Mouse (Mus musculus): Measurements from ENCODE around the gene Krt1. TPM values are rescaled to one million over a fixed set of nuclear protein-coding genes. Genes with fewer than 3 reads are reported as not detected.

The Krt1 gene
- total RNA-seq, 2 experiments from 2014 or later = not detected

DNA sequence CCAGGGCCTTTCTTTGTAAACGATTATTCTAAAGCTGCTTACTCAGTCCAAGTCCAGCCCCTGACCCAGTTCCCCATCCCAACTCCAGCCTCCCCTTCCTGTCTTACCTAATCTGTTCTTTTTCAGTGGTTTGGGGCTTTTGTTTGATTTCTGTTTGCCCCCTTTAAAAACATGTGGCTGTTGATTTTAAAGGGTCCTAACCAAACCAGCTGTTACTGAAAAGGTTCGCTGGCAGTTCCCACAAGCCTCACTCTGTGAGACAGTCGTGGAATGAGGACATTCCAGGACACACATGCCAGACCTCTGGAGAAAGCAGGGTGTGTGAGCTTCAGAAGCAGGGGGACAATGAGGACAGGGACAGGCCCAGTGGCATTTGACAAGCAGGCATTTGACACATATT, 28.8 kb downstream of the Krt1 start:
- no peak for ATAC-seq (ENCODE audit: poor library complexity, severe bottlenecking)

DNA sequence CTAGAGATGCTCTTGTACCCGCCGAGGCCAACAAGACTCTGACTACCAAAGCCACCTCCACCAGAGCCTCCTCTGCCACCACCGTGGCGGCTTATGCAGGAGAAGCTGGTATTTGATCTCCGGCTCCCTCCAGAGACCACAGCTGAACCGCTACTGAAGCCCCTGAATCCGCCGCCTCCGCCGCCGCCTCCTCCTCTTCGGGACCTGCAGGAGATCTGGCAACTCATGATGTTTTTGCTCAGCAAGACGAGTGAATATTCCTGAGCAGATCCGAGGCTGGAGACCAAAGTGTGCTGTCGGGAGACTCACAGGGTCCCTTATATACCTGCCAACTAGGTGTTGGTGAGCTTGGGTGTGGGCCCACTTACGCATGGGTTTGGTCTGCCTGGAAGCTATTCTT, 32.7 kb downstream of the Krt1 start, which contains the start of gene Krt2:
Krt2 (minus strand) TSS at position 295 of the 400 bp plus-strand sequence.
- ATAC-seq (ENCODE audit: poor library complexity, severe bottlenecking) = no peak

DNA sequence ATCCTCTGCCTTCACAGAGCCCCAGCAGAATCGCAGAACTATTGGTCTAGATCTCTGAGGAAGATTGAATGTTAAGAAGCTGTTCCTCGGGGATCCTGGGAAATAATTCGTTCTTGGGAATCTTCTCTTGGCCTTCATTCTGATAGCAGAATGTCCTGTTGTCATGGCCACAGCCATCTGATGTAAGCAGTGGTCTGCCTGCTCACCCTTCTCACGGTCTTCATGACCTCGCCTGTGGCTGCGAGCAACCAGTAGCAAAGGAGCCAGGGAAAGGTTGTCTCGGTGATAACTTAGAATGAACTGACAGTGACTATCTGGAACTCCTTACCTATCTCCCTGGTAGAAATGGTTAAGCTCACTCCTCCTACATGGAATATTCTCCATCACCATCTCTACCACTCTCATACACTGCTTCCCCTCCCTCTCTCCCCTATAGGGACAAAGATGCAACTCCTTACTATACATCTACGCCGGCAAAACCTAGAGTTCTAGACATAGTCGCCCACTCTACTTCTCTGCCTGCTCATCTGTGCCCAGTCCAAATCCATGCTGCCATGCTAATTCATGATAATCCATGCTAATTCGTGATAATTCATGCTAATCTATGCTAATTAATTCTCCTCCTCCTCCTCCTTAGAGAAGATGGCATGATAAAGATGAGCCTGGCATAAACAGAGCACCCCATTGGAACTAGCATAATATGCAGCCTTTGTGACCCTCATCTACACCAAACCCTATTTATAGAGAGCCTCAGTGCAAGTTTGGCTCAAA, 47.4 kb downstream of the Krt1 start:
- no peak for ATAC-seq (ENCODE audit: poor library complexity, severe bottlenecking)

DNA sequence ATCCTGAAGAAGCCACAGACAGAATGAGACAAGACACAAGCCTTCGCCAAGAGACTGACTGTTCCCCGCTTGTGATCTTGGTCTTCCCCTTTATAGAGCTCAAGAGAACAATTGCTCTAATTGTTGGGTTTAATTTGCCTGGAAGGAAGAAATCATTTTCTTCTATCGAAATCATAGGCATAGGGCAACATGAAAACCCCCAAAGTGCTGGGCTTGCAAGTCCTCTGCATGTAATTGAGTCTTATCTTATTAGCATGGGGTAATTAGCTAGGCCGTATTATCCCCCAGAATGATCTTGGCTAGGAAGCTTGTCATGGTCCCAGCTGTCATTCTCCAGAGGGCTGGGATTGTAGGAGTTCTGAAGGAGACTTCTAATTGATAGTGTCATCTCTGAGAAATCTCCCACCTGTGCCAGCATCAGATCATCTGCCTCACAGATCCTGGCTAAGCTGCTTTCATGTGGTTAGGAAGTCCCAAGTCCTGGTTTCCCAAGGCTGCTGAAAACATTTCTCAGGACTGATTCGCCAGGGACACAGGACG, 48.2 kb downstream of the Krt1 start, which contains the start of gene Krt73:
Krt73 (minus strand) TSS at position 51 of the 540 bp plus-strand sequence.
- ATAC-seq (ENCODE audit: poor library complexity, severe bottlenecking) = no peak

Other genes starting within 250 kb of the Krt1 start
- gene Gm5414, start 222.6 kb downstream of the Krt1 start, total RNA-seq (2015) = not detected in 2 replicates
- gene Gm5414, start 222.6 kb downstream of the Krt1 start, total RNA-seq (2017) = not detected in 2 replicates
- gene Gm5478, start 203.4 kb downstream of the Krt1 start, total RNA-seq (2015) = not detected in 2 replicates
- gene Gm5478, start 203.4 kb downstream of the Krt1 start, total RNA-seq (2017) = not detected in 2 replicates
- gene Krt6b, start 170.5 kb downstream of the Krt1 start, total RNA-seq (2015) = not detected in 2 replicates
- gene Krt6b, start 170.5 kb downstream of the Krt1 start, total RNA-seq (2017) = not detected in 2 replicates
- gene Krt6a, start 156.5 kb downstream of the Krt1 start, total RNA-seq (2015) = not detected in 2 replicates
- not detected in 2 replicates for gene Krt6a, start 156.5 kb downstream of the Krt1 start, total RNA-seq (2017)
- gene Krt5, start 137.9 kb downstream of the Krt1 start, total RNA-seq (2015) = not detected in 2 replicates
- gene Krt5, start 137.9 kb downstream of the Krt1 start, total RNA-seq (2017) = not detected in 2 replicates
- gene Krt71, start 107.7 kb downstream of the Krt1 start, total RNA-seq (2015) = not detected in 2 replicates
- not detected in 2 replicates for gene Krt71, start 107.7 kb downstream of the Krt1 start, total RNA-seq (2017)
- gene Krt72, start 64.3 kb downstream of the Krt1 start, total RNA-seq (2015) = not detected in 2 replicates
- gene Krt72, start 64.3 kb downstream of the Krt1 start, total RNA-seq (2017) = not detected in 2 replicates
- not detected in 2 replicates for gene Krt73, start 48.4 kb downstream of the Krt1 start, total RNA-seq (2015)
- not detected in 2 replicates for gene Krt73, start 48.4 kb downstream of the Krt1 start, total RNA-seq (2017)
- gene Krt2, start 32.6 kb downstream of the Krt1 start, total RNA-seq (2015) = not detected in 2 replicates
- gene Krt2, start 32.6 kb downstream of the Krt1 start, total RNA-seq (2017) = not detected in 2 replicates
- gene Krt77, start 18.9 kb upstream of the Krt1 start, total RNA-seq (2015) = not detected in 2 replicates
- gene Krt77, start 18.9 kb upstream of the Krt1 start, total RNA-seq (2017) = 0.11 TPM in 1 of 2 replicates, not detected in the other
- gene Krt76, start 42.1 kb upstream of the Krt1 start, total RNA-seq (2015) = not detected in 2 replicates
- not detected in 2 replicates for gene Krt76, start 42.1 kb upstream of the Krt1 start, total RNA-seq (2017)
- gene Krt4, start 73.9 kb upstream of the Krt1 start, total RNA-seq (2015) = not detected in 2 replicates
- gene Krt4, start 73.9 kb upstream of the Krt1 start, total RNA-seq (2017) = not detected in 2 replicates
- not detected in 2 replicates for gene Krt79, start 89.5 kb upstream of the Krt1 start, total RNA-seq (2015)
- not detected in 2 replicates for gene Krt79, start 89.5 kb upstream of the Krt1 start, total RNA-seq (2017)
- gene Krt78, start 103.5 kb upstream of the Krt1 start, total RNA-seq (2015) = not detected in 2 replicates
- gene Krt78, start 103.5 kb upstream of the Krt1 start, total RNA-seq (2017) = not detected in 2 replicates
- not detected in 2 replicates for gene Krt8, start 153.7 kb upstream of the Krt1 start, total RNA-seq (2015)
- not detected in 2 replicates for gene Krt8, start 153.7 kb upstream of the Krt1 start, total RNA-seq (2017)
- gene Krt18, start 177.4 kb upstream of the Krt1 start, total RNA-seq (2015) = 0.22 and 0.23 TPM in 2 replicates
- 0.89 and 1.7 TPM in 2 replicates for gene Krt18, start 177.4 kb upstream of the Krt1 start, total RNA-seq (2017)
- 78.2 and 82.3 TPM in 2 replicates for gene Eif4b, start 223.0 kb upstream of the Krt1 start, total RNA-seq (2015)
- 199 and 204 TPM in 2 replicates for gene Eif4b, start 223.0 kb upstream of the Krt1 start, total RNA-seq (2017)
- gene Tns2, start 249.6 kb upstream of the Krt1 start, total RNA-seq (2015) = 0.32 and 1.9 TPM in 2 replicates
- gene Tns2, start 249.6 kb upstream of the Krt1 start, total RNA-seq (2017) = 0.07 TPM in 1 of 2 replicates, not detected in the other